Mouse (Mus musculus) small intestine, adult 2 months (tissue): ENCODE measurements at regions not wholly inside any gene's neighbourhood (a gene's known extent, or its start where the extent isn't known, plus 50 kb on each side); places are given as distances from the start of the nearest gene placed in this dataset.

Experiments
- CTCF ChIP-seq: fragments of 200-500 bp; IDR thresholded peaks from 2 replicates; pipeline ENCODE4 v1.5.1; 2012; ENCODE audit warnings: low read depth, mild to moderate bottlenecking, control low read depth, inconsistent platforms, low read length, moderate library complexity, mixed read lengths; ENCODE audit not compliant: insufficient replicate concordance, insufficient read length; ENCODE audit errors: extremely low read depth
- POLR2A ChIP-seq: fragments of 200-500 bp; IDR thresholded peaks from 2 replicates; pipeline ENCODE4 v1.6.1; 2012; ENCODE audit warnings: low read depth, mild to moderate bottlenecking, control low read depth, inconsistent platforms, low read length, moderate library complexity

- TF ChIP-seq CTCF (no peak), POLR2A (no peak)
These were observed 67.3 kb downstream of the Ptgs2 start for GRCm38 (mm10) chr1:150167172-150167571.
